Mouse (Mus musculus): ENCODE data around the gene Dip2b. TPM values are rescaled to one million over a fixed set of nuclear protein-coding genes. Genes with fewer than 3 reads are reported as not detected.

Gene Dip2b
- polyA plus RNA-seq (2017; shearing (Covaris generic)): 10 to 100 TPM; 23.2 to 25.4 TPM

GRCm38 (mm10) chr15:100038470-100038971 lies at the start of gene Dip2b:
Dip2b (plus strand) TSS chr15:100038664.

GRCm38 (mm10) chr15:100227663-100228534 lies 189.4 kb downstream of the Dip2b start, which contains the start of gene Atf1:
Atf1 (plus strand) TSS chr15:100227819.

Other genes with a start within 250 kb of the Dip2b start
- gene Lima1, start 163.2 kb upstream of the Dip2b start, polyA plus RNA-seq (2017; shearing (Covaris generic)): 1 to 10 TPM; 2.5 to 4.1 TPM
- gene Fam186a, start 71.6 kb upstream of the Dip2b start, polyA plus RNA-seq (2017; shearing (Covaris generic)): under 1 TPM in 1 of 2 experiments, not detected in 1; 0.76 TPM
- 10 to 100 TPM; 49.4 to 61.4 TPM for gene Larp4, start 68.6 kb upstream of the Dip2b start, polyA plus RNA-seq (2017; shearing (Covaris generic))
- 10 to 100 TPM; 47.5 to 63.5 TPM for gene Atf1, start 189.2 kb downstream of the Dip2b start, polyA plus RNA-seq (2017; shearing (Covaris generic))
- 1 to 10 TPM in 1 of 2 experiments, under 1 TPM in 1; 0.11 to 1.0 TPM for gene Tmprss12, start 242.2 kb downstream of the Dip2b start, polyA plus RNA-seq (2017; shearing (Covaris generic))